Mouse (Mus musculus): ENCODE results near the gene Olfr1272.
"Not testable (repeated sequence)": the region's sequence is repeated elsewhere in the genome, so short reads cannot be mapped to it uniquely, and the experiment has no call there.

Gene Olfr1272

DNA sequence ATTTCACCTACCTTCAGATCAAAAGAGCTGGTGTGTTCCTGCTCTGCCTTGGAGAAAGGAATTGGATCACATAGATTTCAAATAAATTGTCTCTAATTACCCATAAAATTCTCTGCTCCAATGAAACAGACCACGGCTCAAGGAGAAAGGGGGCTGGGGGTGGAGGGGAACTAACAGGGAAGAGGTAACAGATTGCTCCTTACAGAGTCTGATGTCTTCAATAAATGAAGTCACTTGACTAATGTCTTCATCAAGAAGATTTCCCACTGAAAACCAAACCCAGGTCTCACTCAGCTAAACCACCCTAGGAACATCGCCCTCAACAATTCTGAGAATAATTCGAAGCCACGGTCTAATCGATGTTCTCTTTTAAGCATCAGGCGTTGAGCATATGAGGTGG lies at the start of gene Olfr1272:
Gene Olfr1272, minus strand, starts transcription at position 101 of the 400 bp plus-strand sequence.
- DNase-seq (ENCODE audit: low spot score in 2 of 2), result no peak

DNA sequence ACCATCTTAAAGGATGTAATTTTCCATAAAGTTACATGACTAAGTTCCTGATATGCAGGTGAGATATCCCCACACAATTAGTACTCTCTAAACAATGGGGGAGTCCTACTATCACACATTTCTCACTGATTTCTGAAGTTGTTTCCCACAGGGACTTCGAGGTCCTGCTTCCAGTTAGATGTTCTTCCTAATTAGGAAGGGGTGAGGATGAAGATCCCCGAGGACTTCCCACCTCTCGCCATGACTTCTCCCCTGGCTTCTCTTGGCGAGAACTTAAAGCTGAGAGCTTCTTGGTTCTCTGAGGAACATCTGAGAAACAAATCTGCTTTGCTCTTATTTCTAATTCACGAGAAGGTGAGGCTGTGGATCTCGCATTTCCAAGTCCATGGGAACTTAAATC lies 29.3 kb upstream of the Olfr1272 start, which contains the start of gene Gm13769:
Gene Gm13769, plus strand, starts transcription at position 301 of the 400 bp plus-strand sequence.
- not testable (repeated sequence) for DNase-seq (ENCODE audit: low spot score in 2 of 2)

DNA sequence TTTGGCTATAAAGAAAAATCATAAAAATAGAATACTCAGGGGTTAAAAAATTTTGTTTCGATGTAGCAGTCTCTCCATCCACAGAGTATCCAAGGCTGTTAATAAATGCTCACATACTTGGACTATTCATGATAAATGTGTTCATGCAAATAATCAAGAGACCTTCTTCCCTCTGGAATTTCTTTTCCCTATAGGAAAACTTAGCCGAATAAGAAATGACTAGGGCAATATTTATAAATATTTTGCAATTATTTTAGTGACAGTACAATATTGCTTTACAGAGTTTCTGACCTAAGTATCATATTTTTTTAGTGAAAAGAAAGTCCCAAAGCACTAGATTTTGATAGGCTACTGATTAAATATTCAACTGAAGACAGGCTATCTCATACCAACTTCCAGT lies 21.7 kb downstream of the Olfr1272 start, which contains the start of gene Olfr1271:
Gene Olfr1271, minus strand, starts transcription at position 101 of the 400 bp plus-strand sequence.
- DNase-seq (ENCODE audit: low spot score in 2 of 2), result no peak

DNA sequence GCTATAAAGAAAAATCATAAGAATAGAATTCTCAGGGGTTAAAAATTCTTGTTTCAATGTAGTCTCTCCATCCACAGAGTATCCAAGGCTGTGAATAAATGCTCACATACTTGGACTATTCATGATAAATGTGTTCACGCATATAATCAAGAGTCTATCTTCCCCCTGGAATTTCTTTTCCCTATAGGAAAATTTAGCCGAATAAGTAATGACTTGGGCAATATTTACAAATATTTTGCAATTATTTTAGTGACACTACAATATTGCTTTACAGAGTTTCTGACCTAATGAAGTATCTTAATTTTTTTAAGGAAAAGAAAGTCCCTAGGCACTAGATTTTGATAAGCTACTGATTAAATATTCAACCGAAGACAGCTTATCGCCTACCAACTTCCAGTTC lies 35.1 kb downstream of the Olfr1272 start, which contains the start of gene Olfr142:
Gene Olfr142, minus strand, starts transcription at position 101 of the 400 bp plus-strand sequence.
- DNase-seq (ENCODE audit: low spot score in 2 of 2), result no peak

All from frontal cortex, postnatal 36 days (tissue).